Mouse (Mus musculus) ES-Bruce4 (cell line): ENCODE data around the gene Trim15.

Experiments
- CTCF ChIP-seq: IDR thresholded peaks from one replicate; pipeline ENCODE4 v1.8.1; 2011; ENCODE audit warnings: low read depth, low read length
- EP300 ChIP-seq: IDR thresholded peaks from 2 replicates; pipeline ENCODE4 v1.6.1; 2011; ENCODE audit warnings: low read depth, low read length; ENCODE audit not compliant: insufficient read depth
- POLR2A ChIP-seq: IDR thresholded peaks from one replicate; pipeline ENCODE4 v1.8.1; 2011; ENCODE audit warnings: low read length; ENCODE audit not compliant: insufficient read depth

DNA sequence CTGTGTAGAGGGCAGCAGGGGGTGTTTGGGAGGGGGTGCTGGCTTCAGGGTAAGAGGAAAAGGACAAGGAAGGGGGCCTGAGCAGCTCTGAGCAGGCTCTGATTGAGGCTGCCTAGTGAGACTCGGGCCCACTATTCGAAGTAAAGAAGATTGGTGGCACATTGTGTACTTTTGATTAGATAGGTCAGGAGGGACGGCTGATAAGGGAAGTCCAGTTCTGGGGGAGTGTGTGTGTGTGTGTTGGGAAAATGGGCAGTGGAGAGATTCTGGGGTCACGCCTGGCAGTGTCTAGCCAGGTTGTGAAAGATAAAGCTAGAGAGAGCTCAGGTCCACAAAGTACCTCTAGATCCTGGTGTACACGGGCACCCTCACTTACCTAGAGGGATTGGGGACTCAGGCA is 15.4 kb downstream of the Trim15 start:
- TF ChIP-seq CTCF (no peak), POLR2A (no peak), EP300 (no peak)
